Mouse (Mus musculus): ENCODE results near the gene Tmprss11c.

GRCm38 (mm10) chr5:86303877-86304276 lies 14.8 kb upstream of the Tmprss11c start:
- TF ChIP-seq CTCF (IDR thresholded peaks at IDR 0.05; ENCODE audit: insufficient read depth, low read depth, low read length) (no peak), POLR2A (IDR thresholded peaks at IDR 0.05; ENCODE audit: insufficient read depth, low read depth, low read length) (no peak)

All from olfactory bulb, adult 2 months (tissue).